Mouse (Mus musculus) adrenal gland (tissue): Measurements from ENCODE around the gene Pla2g2d.

Source experiments
- intact Hi-C: fragments of 180-260 bp; cut with DNase I; formaldehyde crosslinking; loops from one replicate; pipeline ENCODE4 v1.15.1; 2025
- long read RNA-seq, 2 experiments: library from polyadenylated mRNA; unstranded; transcript quantifications; one replicate each; pipeline ENCODE4 v2.0.0; 2020; ENCODE audit warnings: borderline replicate concordance in 1 of 2; ENCODE audit not compliant: insufficient replicate concordance in 1 of 2

Pla2g2d gene
- long read RNA-seq, experiment 1, partial matches to known transcripts: 0 of 2 reads
- long read RNA-seq, experiment 1, other reads (novel, unspliced or antisense): 0 of 2 reads
- long read RNA-seq, experiment 2, transcript Pla2g2d-202 (4 exons, 1,206 nt): major isoform, 8 of 9 reads
- long read RNA-seq, experiment 2, partial matches to known transcripts: 0 of 9 reads
- long read RNA-seq, experiment 2, other reads (novel, unspliced or antisense): 1 of 9 reads

DNA sequence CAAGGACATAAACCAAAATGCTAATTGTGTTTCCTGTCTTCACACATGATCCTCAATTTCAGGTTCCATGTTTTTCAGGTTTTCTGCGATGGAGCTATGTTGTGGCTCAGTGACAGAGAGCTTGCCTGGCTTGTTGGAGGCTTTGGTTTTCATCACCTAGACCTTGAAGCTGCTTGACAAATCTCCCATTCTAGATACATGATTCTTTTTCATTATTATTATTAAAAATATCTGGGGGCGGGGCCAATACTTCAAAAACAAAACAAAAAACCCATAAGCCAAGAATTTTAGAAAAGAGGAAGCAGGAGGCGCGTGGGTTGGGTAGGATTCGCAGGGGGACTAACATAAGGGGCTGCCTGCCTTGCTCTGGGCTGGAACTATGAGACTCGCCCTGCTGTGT is at the start of gene Pla2g2d:
TSS of gene Pla2g2d (plus strand) at position 301 of the 400 bp plus-strand sequence.
- intact Hi-C loops: no loop called here

DNA sequence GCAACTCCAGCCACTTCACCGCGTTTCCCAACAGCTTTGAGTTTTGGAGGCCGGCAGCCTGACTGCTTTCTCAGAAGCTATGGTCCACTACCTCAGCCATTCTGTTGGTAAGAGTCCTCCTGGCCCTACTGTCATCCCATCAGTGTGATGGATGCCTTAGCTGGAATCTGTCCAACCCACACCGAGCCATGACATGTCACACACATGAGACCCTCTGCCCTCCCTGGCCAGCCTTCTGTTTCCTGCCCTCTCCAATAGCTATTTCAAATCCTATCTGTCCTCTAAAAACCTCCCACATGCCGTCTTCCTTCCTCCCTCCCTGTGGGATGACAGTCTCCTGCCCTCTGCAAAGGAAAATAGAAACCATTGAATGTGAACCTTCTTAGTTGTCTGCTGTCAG is 49.8 kb upstream of the Pla2g2d start:
- intact Hi-C loops: no loop called here

DNA sequence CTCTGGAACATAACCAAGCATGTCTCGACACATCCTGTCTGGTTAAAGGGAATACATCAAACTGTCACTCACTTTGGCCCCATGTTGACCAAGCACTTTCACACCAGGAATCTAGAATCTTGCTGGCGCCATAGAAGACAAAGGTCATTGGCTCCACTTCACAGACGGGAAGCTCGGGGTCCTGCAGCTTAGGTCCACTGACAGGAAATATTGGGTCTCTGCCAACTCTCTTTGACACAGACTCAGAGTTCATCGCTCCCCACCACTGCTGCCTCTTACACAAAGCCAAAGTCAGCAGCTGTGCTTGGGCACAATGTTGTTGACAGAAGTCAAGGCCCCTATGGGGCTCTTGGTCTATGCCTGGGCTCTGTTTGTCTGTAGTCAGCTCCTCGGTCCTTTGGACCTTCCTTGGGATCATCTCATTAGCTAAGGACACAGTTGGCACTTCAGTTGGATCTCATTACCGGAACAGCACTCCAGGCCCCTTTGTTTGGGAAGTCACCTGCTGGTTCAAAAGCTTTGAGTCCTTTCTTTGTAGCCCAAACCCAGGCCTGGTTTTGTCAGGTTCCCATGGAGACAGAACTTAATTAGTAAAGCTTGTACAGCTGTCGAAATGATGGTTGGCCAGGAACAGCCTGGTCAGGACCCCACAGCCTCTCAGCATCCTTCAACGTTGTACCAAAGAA is 46.4 kb upstream of the Pla2g2d start:
- intact Hi-C loops: no loop called here

DNA sequence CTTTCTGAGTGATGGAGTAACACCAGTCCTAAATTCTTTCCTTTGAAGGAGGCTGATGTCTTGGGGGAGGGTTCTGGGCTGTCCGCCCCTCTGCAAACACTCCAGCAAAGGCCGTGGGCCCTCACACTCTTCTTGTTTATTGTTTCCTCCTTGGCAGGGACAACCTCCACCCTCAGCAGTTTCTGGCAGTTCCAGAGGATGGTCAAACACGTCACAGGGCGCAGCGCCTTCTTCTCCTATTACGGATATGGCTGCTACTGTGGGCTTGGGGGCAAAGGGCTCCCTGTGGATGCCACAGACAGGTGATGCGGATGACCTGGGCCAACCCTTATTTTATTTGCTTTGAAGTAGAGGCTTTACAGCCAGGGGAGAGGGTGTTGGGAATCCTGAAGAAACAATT is 41.4 kb upstream of the Pla2g2d start:
- intact Hi-C loops: no loop called here

DNA sequence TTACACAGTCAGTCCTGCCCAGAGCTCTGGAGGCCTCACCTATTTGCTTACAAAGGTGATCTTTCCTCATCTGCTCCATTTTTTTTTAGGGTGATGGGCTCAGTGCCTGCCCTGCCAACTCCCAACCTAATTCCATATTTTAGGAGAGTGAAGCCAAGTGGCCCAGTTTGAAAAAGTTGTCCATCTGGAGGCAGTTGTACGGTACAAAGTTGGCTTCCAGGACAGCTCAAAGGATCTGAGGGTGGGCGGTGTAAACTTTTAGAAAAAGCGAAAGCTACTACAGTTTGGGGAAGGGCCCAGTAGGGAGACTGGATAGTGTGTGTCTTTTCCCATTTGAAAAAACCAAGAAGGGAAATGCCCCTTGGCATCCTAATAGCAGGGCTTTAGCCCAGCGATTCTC is 40.7 kb upstream of the Pla2g2d start:
- intact Hi-C loops: no loop called here

DNA sequence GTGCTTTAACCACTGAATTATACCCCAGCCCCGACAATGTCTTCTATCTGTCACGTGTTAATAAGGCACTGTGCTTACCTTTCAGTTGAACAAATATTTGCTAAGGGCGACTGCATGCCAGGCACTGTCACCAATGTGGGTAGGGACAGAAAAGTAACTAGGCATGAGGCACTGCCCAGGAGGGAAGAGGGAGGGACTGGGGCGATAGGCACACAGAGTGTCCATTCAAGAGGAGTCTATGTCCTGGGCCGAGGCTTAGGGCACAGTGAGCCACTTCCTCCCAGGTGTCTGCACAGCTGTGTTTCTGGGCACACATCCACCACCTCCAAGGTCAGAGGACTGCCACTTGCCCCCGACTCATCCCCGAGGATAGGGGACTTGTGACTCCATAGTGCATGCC is 38.5 kb upstream of the Pla2g2d start, which contains the start of gene Ubxn10:
TSS of gene Ubxn10 (minus strand) at position 137 of the 400 bp plus-strand sequence.
- intact Hi-C loops: no loop called here

DNA sequence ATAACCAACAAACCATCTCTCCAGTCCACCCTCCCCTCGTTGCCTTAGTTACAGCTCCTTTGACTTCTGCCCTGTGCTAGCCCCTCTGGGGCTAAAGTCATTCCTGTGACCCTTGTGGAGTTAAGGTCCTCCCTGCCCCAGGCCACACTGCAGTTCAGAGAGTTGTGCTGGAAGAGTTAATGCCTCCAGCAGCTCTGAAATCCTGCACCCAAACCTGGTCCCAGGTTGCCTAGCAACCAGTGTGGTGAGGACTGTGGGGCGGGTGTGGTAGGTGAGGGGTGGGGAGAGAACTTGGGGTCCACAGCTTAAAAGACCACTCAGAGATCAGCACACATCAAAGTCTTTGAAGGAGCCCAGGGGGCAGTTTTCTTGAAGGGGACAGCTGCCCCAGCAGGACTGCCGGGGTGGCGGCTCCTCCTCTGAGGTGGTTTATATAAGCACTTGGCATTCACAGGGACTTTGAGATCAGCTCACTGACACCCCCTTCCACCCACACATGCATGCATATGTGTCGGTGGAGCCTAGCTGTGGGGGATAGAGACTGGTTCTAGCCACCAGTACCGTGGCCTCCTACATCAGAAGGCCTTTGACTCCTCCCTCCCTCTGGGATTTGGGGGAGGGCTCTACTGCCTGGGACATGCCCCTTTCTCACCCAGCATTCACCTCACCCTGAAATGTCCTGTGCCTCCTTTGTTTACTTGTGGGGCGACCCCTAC is 36.2 kb upstream of the Pla2g2d start:
- intact Hi-C loops: no loop called here

DNA sequence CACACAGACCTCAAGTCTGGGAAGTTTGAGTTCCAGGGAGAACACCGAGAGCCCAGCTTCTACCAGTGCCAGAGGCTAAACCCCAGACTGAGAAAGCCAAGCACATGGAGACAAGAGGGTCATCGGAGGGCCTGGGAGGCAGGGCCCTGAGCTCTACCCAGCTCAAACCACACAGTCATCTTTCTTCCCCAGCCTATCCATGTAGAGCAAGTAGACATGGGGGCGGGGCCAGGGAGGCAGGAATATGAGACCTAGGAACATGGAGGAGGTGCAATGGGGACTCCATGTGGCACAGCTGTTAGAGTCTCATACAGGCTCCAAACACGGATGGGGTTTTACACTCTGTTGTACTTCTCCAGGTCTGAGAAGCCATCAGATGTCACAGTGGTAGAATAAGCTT is 29.7 kb upstream of the Pla2g2d start:
- intact Hi-C loops: loop anchor here (5.0 kb wide), 1 partner anchor 39 kb away; no protein-coding TSS in a partner anchor

DNA sequence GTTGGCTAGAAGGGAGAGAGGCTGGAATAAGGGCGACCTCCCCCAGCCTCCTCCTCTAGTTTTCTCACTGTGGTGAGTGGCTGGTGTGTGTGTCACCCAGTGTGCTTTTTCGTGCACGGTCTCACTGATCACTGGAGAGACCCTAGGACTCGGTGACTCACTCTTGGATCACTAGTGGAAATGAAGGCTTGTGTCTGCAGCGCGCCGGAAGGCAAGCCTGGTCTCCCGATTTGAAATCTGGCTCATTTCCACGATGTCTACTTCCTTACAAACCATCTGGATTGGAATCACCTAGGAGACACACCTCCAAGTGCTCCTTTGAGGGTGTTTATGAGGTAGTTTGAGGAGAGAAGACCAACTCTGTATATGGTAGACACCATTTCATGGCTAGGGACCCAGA is 28.7 kb upstream of the Pla2g2d start:
- intact Hi-C loops: loop anchor here (5.0 kb wide), 1 partner anchor 40 kb away; no protein-coding TSS in a partner anchor

DNA sequence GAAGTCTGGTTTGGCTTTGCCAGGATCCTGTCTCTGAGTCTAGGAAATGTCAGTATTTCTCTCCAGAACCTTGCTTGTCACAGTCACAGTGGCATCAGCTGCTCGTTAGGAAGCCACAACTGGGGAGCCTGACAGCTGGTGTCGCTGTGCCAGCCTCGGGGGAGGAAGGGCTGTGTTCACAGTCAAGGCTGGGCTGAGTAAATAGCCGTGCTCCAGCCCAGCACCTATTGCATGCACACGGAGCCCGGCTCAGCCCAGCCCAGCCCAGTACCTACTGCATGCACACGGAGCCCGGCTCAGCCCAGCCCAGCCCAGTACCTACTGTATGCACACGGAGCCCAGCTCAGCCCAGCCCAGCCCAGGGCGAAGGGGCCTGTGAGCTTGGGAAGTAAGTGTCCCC is 27.7 kb upstream of the Pla2g2d start:
- intact Hi-C loops: loop anchor here (1.0 to 5.0 kb wide), 3 partner anchors 41 to 103 kb away; no protein-coding TSS in a partner anchor

DNA sequence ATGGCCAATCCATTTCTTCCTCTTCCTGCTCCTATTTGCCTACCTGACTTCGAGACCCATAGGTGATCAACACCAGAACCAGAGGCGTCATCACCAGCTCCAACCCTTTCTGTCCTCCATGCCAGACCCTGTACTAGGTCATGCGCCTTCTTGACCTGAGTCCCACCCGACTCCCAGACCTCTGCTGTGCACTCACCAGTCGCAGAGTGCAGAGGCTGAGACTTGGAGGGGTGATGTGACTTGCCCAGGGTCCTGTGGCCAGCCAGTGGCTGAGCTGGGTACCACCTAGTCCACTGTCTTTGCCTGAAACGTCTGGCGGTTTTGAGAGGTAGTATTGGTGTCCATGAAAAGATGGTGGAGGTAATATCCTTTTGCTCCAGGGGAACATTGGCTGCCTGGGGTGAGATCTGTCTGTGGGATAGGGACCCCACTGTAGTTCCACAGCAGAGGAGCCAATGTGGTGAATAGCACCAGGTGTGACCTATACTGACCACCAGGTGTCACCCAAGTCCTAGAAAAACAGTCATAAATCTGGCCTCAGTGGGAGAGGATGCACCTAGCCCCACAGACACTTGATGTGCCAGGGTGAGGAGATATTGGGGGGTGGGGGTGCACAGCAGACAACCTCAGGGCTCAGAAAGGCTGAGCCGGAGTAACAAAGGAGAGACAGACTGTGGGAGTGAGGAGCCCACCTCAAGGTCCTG is 27.0 kb upstream of the Pla2g2d start:
- intact Hi-C loops: loop anchor here (1.0 to 5.0 kb wide), 3 partner anchors 41 to 103 kb away; no protein-coding TSS in a partner anchor

DNA sequence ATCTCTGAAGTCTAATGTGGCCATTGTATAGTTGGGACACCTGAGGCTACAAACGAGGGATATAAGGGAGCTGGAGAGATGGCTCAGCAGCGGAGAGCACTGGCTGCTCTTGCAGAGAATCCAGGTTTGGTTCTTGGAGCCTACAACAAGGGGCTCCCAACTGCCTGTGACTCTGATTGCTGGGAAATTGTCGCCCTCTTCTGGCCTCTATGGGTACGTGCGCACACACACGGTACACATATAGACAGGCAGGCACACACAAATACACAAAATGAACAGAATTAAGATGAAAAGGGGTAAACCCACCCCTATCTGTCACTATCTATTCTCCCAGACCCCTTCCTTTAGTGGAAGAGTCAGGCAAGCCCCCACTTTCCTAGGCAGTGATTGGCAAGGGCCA is 22.9 kb upstream of the Pla2g2d start:
- intact Hi-C loops: no loop called here

DNA sequence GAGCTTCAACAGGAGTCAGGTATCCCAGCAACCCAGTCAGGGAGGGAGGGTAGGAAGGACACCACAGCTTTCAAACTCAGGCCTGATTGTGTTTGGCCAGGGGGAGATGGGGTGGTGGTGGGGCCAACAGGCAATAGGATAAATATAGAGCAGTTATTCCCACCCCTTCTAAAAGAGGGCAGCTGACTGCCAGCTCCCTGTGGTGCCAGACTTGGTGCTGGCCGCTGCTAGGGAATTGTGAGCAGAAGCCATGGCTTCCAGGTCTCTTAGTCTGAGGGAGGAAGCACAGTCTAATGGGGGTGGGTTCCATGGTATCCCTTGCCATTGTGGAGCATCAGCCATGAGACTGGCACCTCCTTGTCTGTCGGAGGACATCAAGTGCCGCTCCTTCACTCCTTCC is 21.9 kb upstream of the Pla2g2d start:
- intact Hi-C loops: no loop called here

DNA sequence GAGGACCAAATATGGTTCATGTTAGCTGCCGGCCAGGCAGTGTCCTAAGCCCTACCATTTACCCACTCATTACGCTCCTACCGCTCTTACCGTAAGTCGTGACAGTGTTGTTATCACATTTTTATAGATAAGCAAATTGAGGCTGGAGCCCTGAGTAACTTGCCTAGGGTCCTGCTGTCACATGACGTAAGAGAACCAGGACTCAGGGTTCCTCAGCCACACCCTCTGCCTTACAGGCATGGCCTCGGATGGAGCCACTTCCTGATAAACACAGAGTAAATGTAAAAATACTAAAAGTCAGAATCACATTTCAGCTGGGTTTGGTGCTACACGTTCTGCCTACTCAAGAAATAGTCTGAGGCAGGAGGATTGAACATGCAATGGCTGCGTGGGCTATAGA is 21.1 kb upstream of the Pla2g2d start:
- intact Hi-C loops: no loop called here

DNA sequence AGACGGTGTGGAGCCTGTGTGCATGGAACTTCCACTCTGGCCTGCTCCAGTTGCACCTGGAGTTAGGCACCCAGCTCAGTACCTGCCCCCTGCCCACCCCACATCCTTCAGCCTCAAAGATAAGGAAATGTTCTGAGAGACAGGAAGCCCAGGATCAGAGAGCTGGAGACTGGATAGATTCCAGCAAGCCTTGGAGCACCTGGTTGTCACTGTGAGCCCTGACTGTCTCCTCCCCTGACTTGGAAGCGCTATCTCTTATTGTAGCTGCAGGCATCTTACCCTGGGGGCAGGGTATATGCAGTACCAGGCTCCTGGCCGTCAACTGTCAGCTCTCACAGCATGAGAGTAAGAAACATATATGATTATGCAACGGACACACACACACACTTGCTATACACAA is 20.1 kb upstream of the Pla2g2d start:
- intact Hi-C loops: no loop called here

DNA sequence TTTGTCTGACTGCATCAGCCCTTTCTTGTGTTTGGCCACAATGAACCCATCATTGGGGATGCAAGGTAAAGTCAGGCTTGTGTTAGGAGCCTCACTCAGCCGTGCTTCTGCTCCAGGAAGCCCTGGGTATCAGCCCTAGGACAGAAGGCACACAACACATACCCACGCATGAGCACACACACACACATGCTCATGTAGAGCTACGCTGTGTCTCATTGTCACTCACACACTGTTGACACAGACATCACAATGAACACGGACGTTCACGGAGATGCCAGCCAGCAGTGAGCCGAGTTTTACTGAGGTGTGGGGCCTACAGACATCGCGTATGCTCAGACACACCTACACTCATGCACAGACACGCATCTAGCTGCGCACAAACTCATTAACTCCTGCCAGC is 19.6 kb upstream of the Pla2g2d start:
- intact Hi-C loops: no loop called here

DNA sequence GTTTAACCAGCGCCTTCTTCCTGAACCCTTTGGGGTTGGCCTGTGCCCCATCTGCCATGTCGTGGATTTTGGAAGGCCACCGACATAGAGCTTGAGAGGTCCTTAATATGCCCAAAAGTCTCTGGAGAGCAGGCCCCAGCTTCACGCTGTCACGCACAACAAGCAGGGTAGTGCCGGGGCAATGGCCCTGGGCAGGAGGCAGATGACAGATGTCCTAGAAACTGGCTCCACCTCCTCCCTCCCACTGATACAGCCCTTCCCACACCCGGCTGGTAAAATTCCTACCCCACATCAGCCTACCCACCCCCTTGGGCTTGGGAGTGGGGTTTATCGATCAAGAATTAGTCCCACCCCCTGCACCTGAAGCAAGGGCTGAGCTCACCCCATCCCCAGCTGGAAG is 18.1 kb upstream of the Pla2g2d start, which contains the start of gene Pla2g2f:
TSS of gene Pla2g2f (minus strand) at position 211 of the 400 bp plus-strand sequence.
- intact Hi-C loops: no loop called here

DNA sequence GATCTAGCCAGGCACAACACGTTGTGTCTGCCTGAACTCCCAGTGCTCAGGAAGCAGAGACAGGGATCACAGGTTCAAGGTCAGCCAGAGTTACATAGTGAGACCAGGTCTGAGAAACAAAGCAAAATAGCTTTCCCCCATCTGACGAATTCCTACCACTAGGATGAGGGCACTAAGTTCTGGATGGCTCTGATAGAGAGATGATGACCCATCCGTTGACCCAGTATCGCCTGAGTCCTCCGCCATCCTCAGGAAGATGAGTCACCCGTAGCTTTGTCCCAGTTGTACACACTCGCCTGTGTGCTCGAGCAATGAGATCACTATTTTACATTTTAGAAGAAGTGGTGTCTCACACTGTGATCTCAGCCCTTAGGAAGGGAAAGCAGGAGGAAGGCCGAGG is 13.3 kb upstream of the Pla2g2d start:
- intact Hi-C loops: no loop called here

DNA sequence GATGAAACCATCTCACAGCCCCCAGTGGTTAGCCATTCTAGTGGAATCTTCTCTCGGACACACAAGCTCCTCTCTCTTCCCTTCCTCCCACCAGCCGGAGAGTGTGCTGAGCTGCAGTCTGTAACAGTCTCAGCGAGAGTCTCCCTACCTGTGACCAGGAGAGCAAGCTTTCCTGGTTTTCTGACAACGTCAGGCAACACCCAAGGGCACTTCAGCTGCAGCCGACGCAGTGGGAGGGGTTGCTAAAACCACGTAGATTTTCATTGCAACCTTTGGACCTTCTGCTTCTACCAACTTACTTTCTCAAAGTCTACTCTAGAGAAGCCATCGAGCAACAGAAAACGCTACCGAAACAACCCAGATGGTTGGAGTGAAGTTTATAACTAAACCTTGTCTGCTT is 3.6 kb upstream of the Pla2g2d start:
- intact Hi-C loops: no loop called here

DNA sequence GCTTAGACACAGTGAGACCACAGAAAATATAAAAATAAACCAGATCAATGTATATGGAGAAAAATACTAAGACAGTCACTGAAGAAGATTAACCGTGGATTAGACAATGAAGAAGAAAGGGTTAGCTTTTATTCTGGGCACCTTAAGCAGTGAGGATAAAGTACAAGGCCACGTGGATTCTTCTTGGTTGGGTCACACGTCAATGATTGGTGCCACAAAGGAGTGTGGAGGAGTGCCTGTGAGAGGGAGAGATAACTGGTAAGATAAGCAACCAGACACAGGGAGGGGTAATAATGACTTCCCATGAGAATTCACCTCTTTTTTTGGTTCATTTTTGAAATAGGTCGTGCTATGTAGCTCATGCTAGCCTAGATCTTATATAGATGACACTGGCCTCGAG is 3.1 kb upstream of the Pla2g2d start:
- intact Hi-C loops: no loop called here
